Mouse (Mus musculus) C2C12 (cell line): ENCODE results near the gene Lce6a.

ENCODE experiments used
- CTCF ChIP-seq: IDR thresholded peaks from one replicate; pipeline ENCODE4 v1.5.1; 2011; ENCODE audit not compliant: control insufficient read depth, insufficient read depth, insufficient read length
- MAX ChIP-seq: IDR thresholded peaks from one replicate; pipeline ENCODE4 v1.6.1; 2011; ENCODE audit warnings: mild to moderate bottlenecking, control low read depth
- USF1 ChIP-seq: IDR thresholded peaks from one replicate; pipeline ENCODE4 v1.6.1; 2011; ENCODE audit warnings: low read depth, mild to moderate bottlenecking, control low read depth, moderate library complexity

DNA sequence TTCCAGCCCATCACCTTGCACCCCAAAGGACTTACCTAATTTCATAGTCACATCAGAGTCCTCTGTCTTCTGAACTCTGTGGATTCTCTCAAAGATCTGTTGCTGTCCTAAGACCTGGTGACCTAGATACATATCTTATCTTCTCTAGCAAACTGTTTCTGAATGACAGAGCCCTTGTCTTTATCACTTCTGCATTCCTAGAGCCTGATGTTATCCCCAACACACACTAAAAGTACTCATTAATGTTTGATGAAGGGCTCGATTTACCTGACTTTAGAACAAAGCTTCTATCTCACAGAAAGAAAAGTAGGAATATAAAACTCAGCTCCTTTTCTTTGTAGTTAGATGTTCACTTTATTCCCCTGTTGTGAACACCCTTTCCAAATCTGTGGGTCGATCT lies at the start of gene Lce6a:
- TF ChIP-seq MAX (no peak), USF1 (no peak), CTCF (no peak)
